Mouse (Mus musculus): ENCODE data around the gene Hs6st1. TPM values are rescaled to one million over a fixed set of nuclear protein-coding genes. Genes with fewer than 3 reads are reported as not detected.

Gene Hs6st1
- 1.3 TPM for polyA plus RNA-seq (2017; shearing (Covaris generic))

DNA sequence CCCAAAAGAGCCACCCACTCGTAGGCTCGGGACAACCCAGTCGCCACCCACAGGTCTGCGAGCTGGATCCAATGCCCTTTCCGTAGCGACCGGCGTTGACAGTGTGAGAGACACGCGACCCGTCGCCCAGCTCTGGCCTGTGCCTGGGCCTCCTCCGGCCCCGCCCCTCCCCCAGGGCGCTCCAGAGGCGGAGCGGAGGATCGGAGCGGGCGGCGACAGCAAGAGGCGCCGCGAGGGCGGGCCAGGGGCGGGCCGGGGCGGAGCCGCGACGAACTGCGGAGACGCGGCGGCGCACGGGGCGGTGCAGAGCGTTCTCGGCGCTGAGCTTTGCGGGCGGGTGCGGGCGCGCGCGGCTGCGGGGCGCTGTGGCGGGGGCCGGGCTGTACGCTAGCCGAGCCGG lies at the start of gene Hs6st1:
Hs6st1 (plus strand) TSS at position 325 of the 400 bp plus-strand sequence.

Other genes starting within 250 kb of the Hs6st1 start
- 37.8 TPM for gene Uggt1, start 176.3 kb downstream of the Hs6st1 start, polyA plus RNA-seq (2017; shearing (Covaris generic))
- 83.8 TPM for gene Neurl3, start 206.3 kb downstream of the Hs6st1 start, polyA plus RNA-seq (2017; shearing (Covaris generic))
- gene Arid5a, start 239.3 kb downstream of the Hs6st1 start, polyA plus RNA-seq (2017; shearing (Covaris generic)): 161 TPM

All from CD4-positive, CD25-positive, alpha-beta regulatory T cell, adult 9 weeks (primary cell).